Mouse (Mus musculus) midbrain, embryonic 14.5 days (tissue): ENCODE measurements at regions not wholly inside any gene's neighbourhood (a gene's known extent, or its start where the extent isn't known, plus 50 kb on each side); places are given as distances from the start of the nearest gene placed in this dataset.

Experiments used
- ATAC-seq: fragments of 200-750 bp; cut with Nextera tagmentation; 2 replicates; pipeline ENCODE4 v1.8.0; 2017; ENCODE audit warnings: moderate number of reproducible peaks, moderate library complexity; ENCODE audit not compliant: low FRiP score, low TSS enrichment
- DNase-seq: peaks from one replicate; pipeline ENCODE4 v3.0.0-alpha.2; 2015
- H3K27ac ChIP-seq: fragments of 300-500 bp; sonication (generic); replicated peaks from 2 replicates; pipeline ENCODE4 v1.5.1; 2014; ENCODE audit warnings: mild to moderate bottlenecking, low read depth, low read length, moderate library complexity
- H3K27me3 ChIP-seq: fragments of 300-500 bp; sonication (generic); 2 replicates; pipeline ENCODE4 v1.6.1; 2014; ENCODE audit warnings: low read length, control low read depth, mixed read lengths; ENCODE audit not compliant: control insufficient read depth, insufficient read depth
- H3K36me3 ChIP-seq: fragments of 300-500 bp; sonication (generic); 2 replicates; pipeline ENCODE4 v1.6.1; 2014; ENCODE audit warnings: low read length, control low read depth; ENCODE audit not compliant: control insufficient read depth, insufficient read depth
- H3K4me1 ChIP-seq: fragments of 300-500 bp; sonication (generic); 2 replicates; pipeline ENCODE4 v1.6.1; 2014; ENCODE audit warnings: mild to moderate bottlenecking, antibody characterized with exemption, low read length, control low read depth; ENCODE audit not compliant: control insufficient read depth, insufficient read depth
- H3K4me2 ChIP-seq: fragments of 300-500 bp; sonication (generic); 2 replicates; pipeline ENCODE4 v1.6.1; 2014; ENCODE audit warnings: mild to moderate bottlenecking, low read length, moderate library complexity
- H3K4me3 ChIP-seq: fragments of 300-500 bp; sonication (generic); replicated peaks from 2 replicates; pipeline ENCODE4 v1.5.1; 2014; ENCODE audit warnings: low read depth, low read length
- H3K9ac ChIP-seq: fragments of 300-500 bp; sonication (generic); replicated peaks from 2 replicates; pipeline ENCODE4 v1.6.1; 2014; ENCODE audit warnings: mild to moderate bottlenecking, low read length, moderate library complexity
- H3K9me3 ChIP-seq: fragments of 300-500 bp; sonication (generic); 2 replicates; pipeline ENCODE4 v1.6.1; 2016; ENCODE audit warnings: low read length, control low read depth, mixed read lengths; ENCODE audit not compliant: control insufficient read depth
- WGBS: fragments of 180-500 bp; shearing (Covaris S2); extraction: QIAGEN DNeasy Blood & Tissue Kit; methylation state at CpG from one replicate; pipeline ENCODE4 v1.1.7; 2014; 5-methylcytosine and 5-hydroxymethylcytosine counted together

DNA sequence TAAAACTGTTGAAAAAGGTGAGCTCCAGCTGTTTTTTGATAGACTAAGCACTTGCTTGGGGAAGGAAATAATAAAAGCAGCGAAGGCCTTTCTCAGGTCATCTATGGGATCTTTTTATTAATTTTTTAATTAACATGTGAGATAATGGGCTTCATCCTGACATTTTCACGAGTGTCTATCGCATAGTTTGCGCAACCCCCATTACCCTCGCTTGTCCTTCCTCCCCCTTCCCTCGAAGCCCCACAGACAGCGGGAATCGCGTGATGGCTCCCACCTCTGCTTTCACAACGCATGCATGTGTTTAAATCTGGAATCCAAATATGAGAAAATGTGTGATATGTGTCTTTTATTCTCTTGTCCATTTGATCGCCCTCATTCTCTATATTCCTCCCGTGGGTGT is 100.0 kb upstream of the Sox2 start:
- no peaks in the 10 kb centered on the region for H3K36me3 ChIP-seq
- no peaks in the 10 kb centered on the region for H3K9me3 ChIP-seq
- no peak for DNase-seq
- no peaks in the 10 kb centered on the region for H3K4me1 ChIP-seq
- no peak overlapping the region for H3K4me3 ChIP-seq
- H3K27me3 ChIP-seq = no peaks in the 10 kb centered on the region
- WGBS = 78% methylated on average over 12 of the region's 12 CpGs
- no peak overlapping the region for H3K4me2 ChIP-seq
- ATAC-seq = no peak
- no peak overlapping the region for H3K27ac ChIP-seq
- H3K9ac ChIP-seq = no peak overlapping the region

DNA sequence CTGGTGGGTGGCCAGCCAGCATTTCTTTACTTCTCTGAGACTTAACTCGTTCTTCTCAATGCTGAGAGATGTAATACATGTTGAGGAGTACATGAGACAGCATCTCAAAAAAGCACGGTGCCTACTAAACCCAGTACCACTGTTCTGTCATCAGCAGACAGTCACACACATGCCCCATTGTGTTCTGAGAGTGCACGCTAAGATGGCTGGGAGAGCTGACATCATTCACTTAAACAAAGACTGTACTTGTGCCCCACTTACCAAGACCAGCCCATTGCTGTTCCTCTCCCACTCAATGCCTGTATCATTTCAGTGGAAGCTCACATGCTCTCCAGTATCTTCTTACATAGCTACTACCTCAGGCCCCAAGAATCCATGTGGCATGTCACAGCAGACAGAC is 117.8 kb upstream of the Sox2 start:
- H3K4me3 ChIP-seq = no peak overlapping the region
- WGBS = 38% methylated on average over 3 of the region's 3 CpGs
- no peak overlapping the region for H3K4me2 ChIP-seq
- H3K27ac ChIP-seq = peak overlapping the region; percentile 28; the same call in 1 of the 2 replicates
- H3K27me3 ChIP-seq = no peaks in the 10 kb centered on the region
- H3K4me1 ChIP-seq = peaks cover 10% of the 10 kb centered on the region
- DNase-seq = peak; percentile 11
- peak; percentile 48; the same call in 1 of the 2 replicates for ATAC-seq
- no peaks in the 10 kb centered on the region for H3K36me3 ChIP-seq
- H3K9ac ChIP-seq = no peak overlapping the region
- H3K9me3 ChIP-seq = 0 out of 2 replicates have a peak, but pooled peaks cover 4% of the 10 kb centered on the region

DNA sequence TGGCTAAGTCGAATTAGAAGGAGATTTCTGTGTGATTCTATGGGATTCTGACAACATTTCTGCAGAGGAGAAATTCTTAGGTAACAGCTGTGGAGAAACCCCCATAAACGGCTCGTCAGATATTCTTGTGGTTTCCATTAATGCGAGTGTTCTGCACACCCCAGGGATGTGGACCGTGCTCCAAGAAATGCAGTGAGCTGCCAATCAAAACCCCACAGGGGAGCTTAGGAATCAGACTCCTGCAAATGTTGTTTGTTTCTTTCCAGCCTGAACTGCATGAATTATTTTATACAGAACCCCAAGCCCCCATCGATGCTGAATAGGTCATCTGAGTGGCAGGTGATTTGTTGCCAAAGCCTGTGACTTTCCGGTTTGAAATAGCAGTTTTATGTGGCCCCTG is 118.4 kb upstream of the Sox2 start:
- Histone ChIP-seq H3K27ac (no peak overlapping the region), H3K4me1 (peaks cover 10% of the 10 kb centered on the region), H3K27me3 (no peaks in the 10 kb centered on the region), H3K4me3 (no peak overlapping the region), H3K9ac (no peak overlapping the region), H3K36me3 (no peaks in the 10 kb centered on the region), H3K9me3 (0 out of 2 replicates have a peak, but pooled peaks cover 4% of the 10 kb centered on the region), H3K4me2 (no peak overlapping the region)
- peak; percentile 73 for DNase-seq
- peak; percentile 50; the same call in 1 of the 2 replicates for ATAC-seq
- 19% methylated on average over 7 of the region's 7 CpGs for WGBS

DNA sequence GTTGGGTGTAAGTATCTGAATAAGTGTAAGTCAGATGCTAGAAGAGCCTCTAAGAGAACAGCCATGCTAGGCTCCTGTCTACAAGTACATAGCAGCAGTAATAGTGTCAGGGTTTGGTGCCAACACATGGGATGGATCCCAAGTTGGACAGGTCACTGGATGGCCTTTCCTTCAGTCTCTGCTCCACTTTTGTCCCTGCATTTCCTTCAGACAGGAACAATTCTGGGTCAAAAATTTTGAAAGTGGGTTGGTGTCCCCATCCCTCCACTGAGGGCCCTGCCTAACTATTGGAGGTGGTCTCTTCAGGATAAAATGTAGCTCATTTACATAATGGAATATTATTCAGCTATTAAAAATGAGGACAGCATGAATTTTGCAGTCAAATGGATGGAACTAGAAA is 122.7 kb upstream of the Sox2 start:
- no peaks in the 10 kb centered on the region for H3K27me3 ChIP-seq
- no peak overlapping the region for H3K27ac ChIP-seq
- no peak overlapping the region for H3K9ac ChIP-seq
- DNase-seq = no peak
- H3K36me3 ChIP-seq = no peaks in the 10 kb centered on the region
- H3K4me2 ChIP-seq = no peak overlapping the region
- no peak for ATAC-seq
- no peak overlapping the region for H3K4me3 ChIP-seq
- H3K9me3 ChIP-seq = peaks cover 7% of the 10 kb centered on the region
- peaks cover 8% of the 10 kb centered on the region for H3K4me1 ChIP-seq

DNA sequence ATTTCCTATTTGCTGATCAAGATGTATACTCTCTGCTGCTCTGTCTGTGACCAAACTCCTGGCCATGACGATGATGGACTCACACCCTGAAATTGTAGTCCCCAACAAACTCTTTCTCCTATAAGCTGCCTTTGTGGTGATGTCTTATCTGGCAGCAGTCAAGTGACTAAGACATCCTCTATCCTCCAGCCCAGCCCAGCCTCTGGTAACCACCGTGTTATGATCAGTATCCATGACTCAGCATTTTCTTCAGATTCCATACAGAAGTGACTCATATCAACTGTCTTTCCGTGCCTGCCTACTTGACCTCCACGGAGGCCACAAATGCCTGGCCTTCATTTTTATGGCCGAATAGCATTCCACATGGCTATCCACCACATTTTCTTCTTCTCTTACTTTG is 124.5 kb upstream of the Sox2 start:
- Histone ChIP-seq H3K27ac (no peak overlapping the region), H3K4me1 (peaks cover 11% of the 10 kb centered on the region; the same call in 1 of the 2 replicates), H3K4me3 (no peak overlapping the region), H3K4me2 (no peak overlapping the region), H3K27me3 (no peaks in the 10 kb centered on the region), H3K9ac (no peak overlapping the region), H3K9me3 (peaks cover 7% of the 10 kb centered on the region), H3K36me3 (no peaks in the 10 kb centered on the region)
- no peak for DNase-seq
- ATAC-seq = no peak
- 95% methylated on average over 5 of the region's 5 CpGs for WGBS

DNA sequence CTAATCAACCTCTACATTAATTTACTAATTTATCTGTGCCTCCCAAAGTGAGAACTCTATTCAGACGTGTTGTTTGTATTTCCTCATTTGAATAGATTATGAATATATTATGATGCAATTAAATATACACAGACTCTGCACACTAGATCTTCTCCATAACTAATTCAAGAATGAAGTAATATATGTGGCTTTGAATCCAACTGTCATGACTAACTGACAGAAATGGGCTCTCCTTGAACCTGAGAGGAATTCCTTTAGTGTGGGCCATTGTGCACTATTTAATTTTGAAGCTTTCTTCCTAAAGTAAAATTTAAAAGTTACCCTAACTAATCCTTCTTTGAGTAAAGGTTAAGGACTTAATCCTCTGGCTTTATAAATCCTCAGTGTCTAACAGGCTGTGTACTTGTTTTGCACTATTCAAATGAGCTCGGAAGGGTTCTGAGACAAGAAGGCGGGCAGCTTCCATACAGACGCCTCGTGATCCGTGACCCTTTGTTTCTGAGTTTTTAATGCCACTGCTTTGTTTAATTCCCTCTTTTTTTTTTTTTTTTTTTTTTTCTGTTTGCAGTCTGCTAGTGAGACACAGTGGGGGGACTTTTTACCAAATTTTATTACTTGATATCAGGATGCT is 128.0 kb upstream of the Sox2 start:
- WGBS = 10% methylated on average over 6 of the region's 6 CpGs
- Histone ChIP-seq H3K4me3 (no peak overlapping the region), H3K9ac (no peak overlapping the region), H3K4me2 (no peak overlapping the region), H3K36me3 (no peaks in the 10 kb centered on the region), H3K9me3 (peaks cover 7% of the 10 kb centered on the region), H3K27me3 (no peaks in the 10 kb centered on the region), H3K27ac (0 out of 2 replicates have a peak overlapping the region, but pooled peaks have one; percentile 37), H3K4me1 (peaks cover 11% of the 10 kb centered on the region; the same call in 1 of the 2 replicates)
- peak; percentile 20; the same call in 1 of the 2 replicates for ATAC-seq
- peak; percentile 47 for DNase-seq

DNA sequence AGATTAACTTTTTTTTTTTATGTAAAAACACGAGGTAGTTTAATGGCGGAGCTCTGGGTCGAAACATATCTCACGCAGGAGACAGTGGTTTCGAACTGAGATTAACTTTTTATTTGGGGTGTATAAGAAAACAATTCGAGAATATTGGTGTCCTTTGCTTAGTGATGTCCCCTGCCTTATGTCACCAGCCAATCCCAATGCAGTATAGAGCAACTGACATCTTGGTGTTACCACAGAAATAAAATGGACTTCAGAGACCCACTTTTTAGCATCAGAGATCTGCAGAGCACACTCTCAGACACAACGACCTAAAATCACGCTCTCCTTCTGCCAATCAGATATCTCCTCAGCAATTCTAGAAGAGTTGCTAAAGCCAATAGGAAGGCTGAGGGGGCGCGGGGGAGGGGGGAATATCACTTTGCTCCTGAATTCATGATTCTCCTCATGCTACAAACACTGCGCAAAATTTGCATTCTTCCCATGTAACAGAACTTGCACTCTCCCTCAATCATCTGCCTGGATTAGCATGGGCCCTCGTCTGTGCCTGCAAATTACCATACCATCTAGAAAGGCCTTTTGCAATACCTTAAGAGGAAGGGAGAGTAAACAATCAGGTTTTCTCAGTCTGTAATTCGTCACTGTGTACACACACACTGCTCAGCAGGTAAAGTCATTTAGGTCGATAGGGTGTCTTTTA is 128.7 kb upstream of the Sox2 start:
- H3K4me2 ChIP-seq = no peak overlapping the region
- no peaks in the 10 kb centered on the region for H3K27me3 ChIP-seq
- DNase-seq = peak; percentile 72
- peak; percentile 60; the same call in 1 of the 2 replicates for ATAC-seq
- H3K27ac ChIP-seq = 0 out of 2 replicates have a peak overlapping the region, but pooled peaks have one; percentile 37
- peaks cover 11% of the 10 kb centered on the region; the same call in 1 of the 2 replicates for H3K4me1 ChIP-seq
- H3K9me3 ChIP-seq = peaks cover 7% of the 10 kb centered on the region
- no peak overlapping the region for H3K9ac ChIP-seq
- WGBS = 48% methylated on average over 14 of the region's 14 CpGs
- H3K4me3 ChIP-seq = no peak overlapping the region
- no peaks in the 10 kb centered on the region for H3K36me3 ChIP-seq

DNA sequence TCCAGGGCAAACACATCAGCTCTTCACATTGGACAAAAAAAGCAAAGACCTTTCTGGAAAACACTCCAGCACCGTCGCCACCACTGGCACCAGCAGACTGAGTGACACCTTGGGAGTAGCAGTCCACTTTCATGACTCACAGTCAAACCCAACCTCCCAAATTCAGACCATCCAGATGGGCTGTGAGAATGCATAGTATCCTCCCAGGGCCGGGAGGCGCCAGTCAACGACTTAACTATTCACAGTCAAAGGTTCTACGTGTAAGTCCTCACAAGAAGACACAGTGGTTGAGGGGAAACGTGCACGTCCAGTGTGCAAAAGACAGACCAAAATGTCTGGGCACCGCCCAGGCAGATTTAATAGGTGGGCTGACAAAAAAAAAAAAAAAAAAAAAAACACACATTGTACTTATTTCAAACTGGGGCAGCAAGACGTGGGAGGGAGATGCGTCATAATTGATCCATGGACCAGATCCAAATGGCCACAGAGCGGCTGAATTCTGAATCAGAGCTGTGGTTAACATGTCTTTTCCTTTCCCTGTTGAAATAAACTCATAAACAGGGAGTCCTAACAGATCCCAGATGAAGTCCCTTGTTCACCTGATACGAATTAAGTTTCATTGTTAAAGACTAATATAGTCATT is 137.6 kb upstream of the Sox2 start:
- Histone ChIP-seq H3K9me3 (peaks cover 4% of the 10 kb centered on the region), H3K4me3 (no peak overlapping the region), H3K9ac (no peak overlapping the region), H3K4me2 (no peak overlapping the region), H3K27ac (no peak overlapping the region), H3K4me1 (0 out of 2 replicates have a peak, but pooled peaks cover 3% of the 10 kb centered on the region), H3K36me3 (no peaks in the 10 kb centered on the region), H3K27me3 (no peaks in the 10 kb centered on the region)
- ATAC-seq = no peak
- 87% methylated on average over 13 of the region's 13 CpGs for WGBS
- DNase-seq = no peak
